Mouse (Mus musculus): ENCODE results near the gene Kat6b. TPM values are rescaled to one million over a fixed set of nuclear protein-coding genes. Genes with fewer than 3 reads are reported as not detected.
"Not testable (repeated sequence)": the region's sequence is repeated elsewhere in the genome, so short reads cannot be mapped to it uniquely, and the experiment has no call there.

The Kat6b gene
- total RNA-seq, 2 experiments from 2014 or later, result 17.6 to 22.7 TPM

- intact Hi-C loops (cut with DNase I), result no loop called here
- no peak for DNase-seq
Observed at GRCm38 (mm10) chr14:21519307-21519706, 38.1 kb downstream of the Kat6b start.

GRCm38 (mm10) chr14:21520496-21520895 lies 39.3 kb downstream of the Kat6b start:
- intact Hi-C loops (cut with DNase I), result no loop called here
- no peak for DNase-seq

GRCm38 (mm10) chr14:21521496-21521895 lies 40.3 kb downstream of the Kat6b start:
- intact Hi-C loops (cut with DNase I); DNase-seq: not testable (repeated sequence)

- DNase-seq, result no peak
- intact Hi-C loops (cut with DNase I), result no loop called here
Observed at GRCm38 (mm10) chr14:21522312-21522978, 41.2 kb downstream of the Kat6b start.

- intact Hi-C loops (cut with DNase I), result no loop called here
- DNase-seq, result no peak
Observed at GRCm38 (mm10) chr14:21523234-21523633, 42.0 kb downstream of the Kat6b start.

- no peak for DNase-seq
- intact Hi-C loops (cut with DNase I), result no loop called here
Observed at GRCm38 (mm10) chr14:21523851-21524441, 42.7 kb downstream of the Kat6b start.

GRCm38 (mm10) chr14:21525674-21526073 lies 44.4 kb downstream of the Kat6b start:
- DNase-seq, result no peak
- intact Hi-C loops (cut with DNase I), result no loop called here

- no peak for DNase-seq
- intact Hi-C loops (cut with DNase I), result no loop called here
Observed at GRCm38 (mm10) chr14:21533566-21533965, 52.3 kb downstream of the Kat6b start.

- intact Hi-C loops (cut with DNase I), result no loop called here
- DNase-seq, result no peak
Observed at GRCm38 (mm10) chr14:21534066-21534465, 52.8 kb downstream of the Kat6b start.

- intact Hi-C loops (cut with DNase I), result no loop called here
- no peak for DNase-seq
Observed at GRCm38 (mm10) chr14:21534542-21535272, 53.5 kb downstream of the Kat6b start.

GRCm38 (mm10) chr14:21536485-21537181 lies 55.4 kb downstream of the Kat6b start:
- intact Hi-C loops (cut with DNase I), result no loop called here

GRCm38 (mm10) chr14:21537838-21538237 lies 56.6 kb downstream of the Kat6b start:
- no peak for DNase-seq
- intact Hi-C loops (cut with DNase I), result no loop called here

More at GRCm38 (mm10) chr14:21536485-21537181, 55.4 kb downstream of the Kat6b start:
- no peak for DNase-seq

GRCm38 (mm10) chr14:21539731-21540130 lies 58.5 kb downstream of the Kat6b start:
- no peak for DNase-seq
- intact Hi-C loops (cut with DNase I), result no loop called here

- DNase-seq, result no peak
- intact Hi-C loops (cut with DNase I), result no loop called here
Observed at GRCm38 (mm10) chr14:21540361-21540760, 59.1 kb downstream of the Kat6b start.

- intact Hi-C loops (cut with DNase I), result no loop called here
- DNase-seq, result peak in 1 of 2 experiments; percentile 39
Observed at GRCm38 (mm10) chr14:21545529-21545928, 64.3 kb downstream of the Kat6b start.

- no peak for DNase-seq
- intact Hi-C loops (cut with DNase I), result no loop called here
Observed at GRCm38 (mm10) chr14:21546351-21546750, 65.1 kb downstream of the Kat6b start.

- DNase-seq, result no peak
- intact Hi-C loops (cut with DNase I), result no loop called here
Observed at GRCm38 (mm10) chr14:21547297-21547696, 66.1 kb downstream of the Kat6b start.

- DNase-seq, result no peak
- intact Hi-C loops (cut with DNase I), result no loop called here
Observed at GRCm38 (mm10) chr14:21547965-21548364, 66.7 kb downstream of the Kat6b start.

GRCm38 (mm10) chr14:21548952-21549607 lies 67.8 kb downstream of the Kat6b start:
- no peak for DNase-seq
- intact Hi-C loops (cut with DNase I), result no loop called here

GRCm38 (mm10) chr14:21549608-21550115 lies 68.4 kb downstream of the Kat6b start:
- intact Hi-C loops (cut with DNase I), result no loop called here
- no peak for DNase-seq
